Mouse (Mus musculus): ENCODE measurements at regions not wholly inside any gene's neighbourhood (a gene's known extent, or its start where the extent isn't known, plus 50 kb on each side); places are given as distances from the start of the nearest gene placed in this dataset.

DNA sequence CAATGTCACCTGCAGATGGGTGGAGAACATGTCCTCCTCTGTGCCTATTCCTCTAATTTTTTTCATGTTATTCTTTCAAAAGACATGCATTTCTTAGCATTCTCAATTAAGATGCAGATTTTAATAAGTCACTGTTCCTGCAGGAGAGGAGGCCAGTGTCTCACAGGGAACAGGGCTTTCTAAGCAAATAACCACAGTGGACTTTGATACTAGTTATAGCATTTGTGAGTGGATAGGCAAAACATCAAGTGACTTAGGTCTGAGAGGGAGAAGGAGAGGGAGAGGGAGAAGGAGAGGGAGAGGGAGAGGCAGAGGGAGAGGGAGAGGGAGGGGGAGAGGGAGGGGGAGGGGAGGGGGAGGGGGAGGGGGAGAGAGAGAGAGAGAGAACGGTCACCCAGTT, 50.4 kb upstream of the Maf start:
- TF ChIP-seq POLR2A (IDR thresholded peaks at IDR 0.05; ENCODE audit: control insufficient read depth, low read depth, low read length) (no peak), CTCF (IDR thresholded peaks at IDR 0.05; ENCODE audit: control insufficient read depth, insufficient read depth, insufficient replicate concordance, low read depth, low read length) (no peak)
- no peaks in the 10 kb centered on the region for H3K4me1 ChIP-seq (ENCODE audit: control insufficient read depth, insufficient read depth, low read length)
- no peak overlapping the region for H3K27ac ChIP-seq (ENCODE audit: control insufficient read depth, insufficient read depth, low read depth, low read length)
- H3K4me3 ChIP-seq (ENCODE audit: control insufficient read depth, low read depth, low read length): no peak overlapping the region
- no peaks in the 10 kb centered on the region for H3K36me3 ChIP-seq (ENCODE audit: control insufficient read depth, insufficient read depth, low read length)
- H3K27me3 ChIP-seq (ENCODE audit: control insufficient read depth, insufficient read depth, low read length): no peaks in the 10 kb centered on the region
